Mouse (Mus musculus) megakaryocyte, embryonic 14.5 days (primary cell): Measurements from ENCODE around the gene Pcbp1.

ENCODE experiments used
- FLI1 ChIP-seq: IDR thresholded peaks from 2 replicates; pipeline ENCODE4 v1.6.1; 2012; ENCODE audit warnings: low read length, inconsistent platforms, mixed read lengths
- GATA1 ChIP-seq: IDR thresholded peaks from 3 replicates; pipeline ENCODE4 v1.6.1; 2012; ENCODE audit warnings: mixed read lengths, low read length, inconsistent platforms, borderline replicate concordance

GRCm38 (mm10) chr6:86519767-86520345, 6.3 kb downstream of the Pcbp1 start:
- TF ChIP-seq GATA1 (no peak), FLI1 (no peak)
